Mouse (Mus musculus) kidney, postnatal 4 days (tissue): ENCODE results near the gene Kbtbd4.

Experiments
- DNase-seq, 2 experiments: peaks; one replicate each; pipeline ENCODE4 v3.0.0; 2021; ENCODE audit warnings: mixed read lengths in 2 of 2

The Kbtbd4 gene

GRCm38 (mm10) chr2:90906721-90907120, 2.2 kb downstream of the Kbtbd4 start:
- DNase-seq, result no peak

GRCm38 (mm10) chr2:90910861-90911260, 6.3 kb downstream of the Kbtbd4 start:
- no peak for DNase-seq

GRCm38 (mm10) chr2:90911668-90912067, 7.1 kb downstream of the Kbtbd4 start:
- DNase-seq, result no peak

- DNase-seq, result no peak
Observed at GRCm38 (mm10) chr2:90913671-90914070, 9.1 kb downstream of the Kbtbd4 start.

- no peak for DNase-seq
Observed at GRCm38 (mm10) chr2:90915516-90915915, 11.0 kb downstream of the Kbtbd4 start.

- no peak for DNase-seq
Observed at GRCm38 (mm10) chr2:90916560-90917232, 12.2 kb downstream of the Kbtbd4 start.

- DNase-seq, result peak; percentile 81 to 89
Observed at GRCm38 (mm10) chr2:90917233-90917998, 12.9 kb downstream of the Kbtbd4 start.

GRCm38 (mm10) chr2:90917999-90918698, 13.6 kb downstream of the Kbtbd4 start:
- DNase-seq, result peak; percentile 40 to 68

- DNase-seq, result no peak
Observed at GRCm38 (mm10) chr2:90921178-90921577, 16.6 kb downstream of the Kbtbd4 start.

- DNase-seq, result no peak
Observed at GRCm38 (mm10) chr2:90922636-90923035, 18.1 kb downstream of the Kbtbd4 start.

GRCm38 (mm10) chr2:90928566-90928965, 24.0 kb downstream of the Kbtbd4 start:
- no peak for DNase-seq

GRCm38 (mm10) chr2:90931829-90932228, 27.3 kb downstream of the Kbtbd4 start:
- DNase-seq, result no peak

GRCm38 (mm10) chr2:90932273-90932672, 27.7 kb downstream of the Kbtbd4 start:
- DNase-seq, result no peak

- no peak for DNase-seq
Observed at GRCm38 (mm10) chr2:90938362-90938761, 33.8 kb downstream of the Kbtbd4 start.

- DNase-seq, result no peak
Observed at GRCm38 (mm10) chr2:90939750-90940149, 35.2 kb downstream of the Kbtbd4 start.

GRCm38 (mm10) chr2:90940233-90941229, 36.0 kb downstream of the Kbtbd4 start, which contains the start of gene Celf1:
TSS of gene Celf1 (plus strand) at chr2:90940382.
- DNase-seq, result peak; percentile 86 to 92

- DNase-seq, result no peak
Observed at GRCm38 (mm10) chr2:90941744-90942143, 37.2 kb downstream of the Kbtbd4 start.

GRCm38 (mm10) chr2:90950149-90950548, 45.6 kb downstream of the Kbtbd4 start:
- no peak for DNase-seq

GRCm38 (mm10) chr2:90950582-90951194, 46.1 kb downstream of the Kbtbd4 start:
- DNase-seq, result no peak

GRCm38 (mm10) chr2:90953461-90953860, 48.9 kb downstream of the Kbtbd4 start:
- DNase-seq, result no peak

GRCm38 (mm10) chr2:90956053-90956452, 51.5 kb downstream of the Kbtbd4 start:
- no peak for DNase-seq

GRCm38 (mm10) chr2:90958856-90959255, 54.3 kb downstream of the Kbtbd4 start:
- no peak for DNase-seq
